Mouse (Mus musculus) kidney, embryonic 16.5 days (tissue): ENCODE measurements around the gene Sgca. TPM values are rescaled to one million over a fixed set of nuclear protein-coding genes. Genes with fewer than 3 reads are reported as not detected.

Experiments used
- ATAC-seq: fragments of 200-750 bp; cut with Nextera tagmentation; 2 replicates; pipeline ENCODE4 v1.8.0; 2017; ENCODE audit warnings: moderate TSS enrichment; ENCODE audit not compliant: low FRiP score, low TSS enrichment
- H3K27ac ChIP-seq: fragments of 300-500 bp; sonication (generic); 2 replicates; pipeline ENCODE4 v1.5.1; 2014; ENCODE audit warnings: low read length
- H3K27me3 ChIP-seq: fragments of 300-500 bp; sonication (generic); 2 replicates; pipeline ENCODE4 v1.6.1; 2014; ENCODE audit warnings: low read length, control low read depth, mixed read lengths; ENCODE audit not compliant: insufficient read depth
- H3K36me3 ChIP-seq: fragments of 300-500 bp; sonication (generic); 2 replicates; pipeline ENCODE4 v1.6.1; 2014; ENCODE audit warnings: low read length, control low read depth, mixed read lengths; ENCODE audit not compliant: insufficient read depth
- H3K4me1 ChIP-seq: fragments of 300-500 bp; sonication (generic); 2 replicates; pipeline ENCODE4 v1.6.1; 2014; ENCODE audit warnings: low read length, control low read depth, mixed read lengths; ENCODE audit not compliant: insufficient read depth
- H3K4me2 ChIP-seq: fragments of 300-500 bp; sonication (generic); replicated peaks from 2 replicates; pipeline ENCODE4 v1.6.1; 2014; ENCODE audit warnings: low read depth, low read length
- H3K4me3 ChIP-seq: fragments of 300-500 bp; sonication (generic); 2 replicates; pipeline ENCODE4 v1.5.1; 2014; ENCODE audit warnings: mild to moderate bottlenecking, low read length
- H3K9ac ChIP-seq: fragments of 300-500 bp; sonication (generic); replicated peaks from 2 replicates; pipeline ENCODE4 v1.6.1; 2014; ENCODE audit warnings: low read length
- H3K9me3 ChIP-seq: fragments of 300-500 bp; sonication (generic); 2 replicates; pipeline ENCODE4 v1.6.1; 2016; ENCODE audit warnings: low read length, control low read depth
- WGBS: fragments of 180-500 bp; shearing (Covaris S2); extraction: QIAGEN DNeasy Blood & Tissue Kit; methylation state at CpG from one replicate; pipeline ENCODE4 v1.1.7; 2014; 5-methylcytosine and 5-hydroxymethylcytosine counted together
- polyA plus RNA-seq: library from polyadenylated mRNA; unstranded; fragments of >200 nt; fragmentation: Nextera tagmentation; extraction: Ambion mirVana; gene quantifications from 2 replicates; pipeline ENCODE4 v1.2.1, GENCODE M21; 2015

Gene Sgca
- polyA plus RNA-seq, 1 experiment from 2014 or later, result 0.71 TPM

DNA sequence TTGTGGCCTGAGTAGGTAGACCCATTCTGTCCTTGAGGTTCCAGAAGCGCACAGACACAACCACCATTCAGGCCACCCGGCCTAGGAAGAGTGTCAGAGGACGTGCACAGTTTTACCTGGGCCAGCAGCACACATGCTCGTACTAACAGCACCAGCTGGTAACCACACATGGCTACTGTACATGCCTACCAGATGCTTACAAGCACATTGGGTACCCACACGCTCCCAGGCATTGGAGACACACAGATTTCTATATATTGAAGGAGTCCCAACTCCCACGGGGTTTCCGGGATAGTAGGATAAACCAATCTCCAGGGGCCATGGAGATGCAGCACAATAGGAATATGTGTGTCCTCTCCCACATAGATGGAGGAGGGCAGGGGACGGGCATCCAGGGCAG lies 26.6 kb upstream of the Sgca start:
- Histone ChIP-seq H3K36me3 (peaks cover 53% of the 10 kb centered on the region), H3K4me2 (no peak overlapping the region)
- ATAC-seq, result no peak

DNA sequence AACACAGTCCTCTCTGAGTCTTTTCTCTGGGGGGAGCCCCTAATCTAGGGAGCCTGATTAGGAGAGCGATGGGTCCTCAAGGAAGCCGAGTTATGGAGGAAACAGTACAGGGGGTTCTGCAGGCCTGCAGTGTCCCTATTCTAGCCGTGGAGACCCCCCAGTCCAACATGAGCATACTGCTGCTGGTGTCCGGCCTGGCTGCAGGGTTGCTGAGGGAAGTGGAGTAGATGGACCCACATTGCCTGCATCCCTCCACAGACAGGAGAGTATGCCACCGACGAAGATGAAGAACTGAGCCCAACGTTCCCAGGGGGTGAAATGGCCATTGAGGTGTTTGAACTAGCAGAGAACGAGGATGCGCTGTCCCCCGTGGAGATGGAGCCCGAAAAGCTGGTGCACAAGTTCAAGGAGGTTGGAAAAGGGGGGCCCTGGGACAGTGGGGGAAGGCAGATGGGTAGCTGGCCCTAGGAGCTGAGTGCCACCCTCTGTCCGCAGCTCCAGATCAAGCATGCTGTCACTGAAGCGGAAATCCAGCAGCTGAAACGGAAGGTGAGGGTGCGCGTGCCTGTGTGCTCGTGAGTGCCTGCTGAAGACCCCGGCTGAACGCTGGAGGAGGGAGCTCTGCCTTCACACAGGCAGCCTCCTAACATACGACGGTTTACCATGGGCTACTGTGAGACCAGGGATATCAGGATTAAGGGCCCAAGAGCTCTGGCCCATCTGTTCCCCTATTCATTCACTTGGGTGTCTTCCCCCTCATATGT lies 25.6 kb upstream of the Sgca start:
- no peak overlapping the region for H3K4me2 ChIP-seq
- peaks cover 24% of the 10 kb centered on the region for H3K4me1 ChIP-seq
- H3K9ac ChIP-seq, result no peak overlapping the region
- H3K4me3 ChIP-seq, result no peak overlapping the region
- H3K27ac ChIP-seq, result no peak overlapping the region
- WGBS, result 83% methylated on average over 21 of the region's 21 CpGs
- H3K36me3 ChIP-seq, result peaks cover 62% of the 10 kb centered on the region
- no peak for ATAC-seq
- no peaks in the 10 kb centered on the region for H3K9me3 ChIP-seq
- H3K27me3 ChIP-seq, result no peaks in the 10 kb centered on the region

More for the DNA sequence above, 26.6 kb upstream of the Sgca start:
- no peaks in the 10 kb centered on the region for H3K27me3 ChIP-seq
- WGBS, result 95% methylated on average over 8 of the region's 8 CpGs
- peaks cover 31% of the 10 kb centered on the region for H3K4me1 ChIP-seq
- H3K4me3 ChIP-seq, result no peak overlapping the region
- H3K27ac ChIP-seq, result no peak overlapping the region
- H3K9ac ChIP-seq, result no peak overlapping the region
- no peaks in the 10 kb centered on the region for H3K9me3 ChIP-seq

DNA sequence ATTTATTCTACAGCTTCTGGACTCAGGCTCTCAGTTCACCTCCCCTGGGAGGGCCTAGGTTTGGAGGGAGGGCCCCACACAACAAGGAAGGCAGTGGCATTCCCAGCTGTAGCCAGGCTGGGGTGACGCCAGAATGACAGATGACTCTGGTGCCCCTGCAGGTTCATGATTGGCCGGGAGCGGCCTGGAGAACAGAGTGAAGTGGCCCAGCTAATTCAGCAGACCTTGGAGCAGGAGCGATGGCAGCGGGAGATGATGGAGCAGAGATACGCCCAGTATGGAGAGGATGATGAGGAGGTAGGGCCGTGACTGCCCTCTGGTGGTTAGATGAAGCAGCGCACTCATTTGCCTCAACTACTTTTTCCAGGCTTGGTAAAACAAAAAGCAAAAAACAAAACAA lies 24.9 kb upstream of the Sgca start:
- H3K36me3 ChIP-seq, result peaks cover 67% of the 10 kb centered on the region
- H3K4me3 ChIP-seq, result no peak overlapping the region
- 3% methylated on average over 8 of the region's 8 CpGs for WGBS
- peak overlapping the region; percentile 1; the same call in 1 of the 2 replicates for H3K9ac ChIP-seq
- peak overlapping the region; percentile 73 for H3K27ac ChIP-seq
- no peaks in the 10 kb centered on the region for H3K9me3 ChIP-seq
- H3K4me1 ChIP-seq, result peaks cover 17% of the 10 kb centered on the region
- H3K4me2 ChIP-seq, result 0 out of 2 replicates have a peak overlapping the region, but pooled peaks have one; percentile 5
- no peaks in the 10 kb centered on the region for H3K27me3 ChIP-seq
- ATAC-seq, result peak; percentile 61

DNA sequence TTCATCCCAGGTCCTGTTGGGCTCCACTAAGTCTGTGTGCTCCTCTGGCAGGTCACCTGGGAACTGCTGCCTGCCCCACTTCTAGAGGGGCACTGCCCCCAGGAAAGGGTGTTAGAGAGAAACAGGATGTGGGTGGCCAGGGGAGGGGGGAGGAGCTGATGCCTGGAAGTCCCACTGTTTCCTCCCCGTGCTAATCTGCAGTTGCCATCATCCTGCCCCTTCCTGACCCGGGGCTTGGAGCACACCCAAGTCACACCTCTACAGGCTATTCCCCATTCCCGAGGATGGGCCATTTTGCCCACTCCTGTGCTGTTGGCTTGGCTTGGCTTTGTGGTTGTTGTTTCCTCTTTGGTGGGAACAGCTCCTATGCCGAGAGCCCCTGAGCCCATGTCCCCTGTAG lies 24.4 kb upstream of the Sgca start:
- Histone ChIP-seq H3K4me1 (peaks cover 18% of the 10 kb centered on the region), H3K36me3 (peaks cover 64% of the 10 kb centered on the region), H3K4me3 (no peak overlapping the region), H3K4me2 (0 out of 2 replicates have a peak overlapping the region, but pooled peaks have one; percentile 5), H3K27me3 (no peaks in the 10 kb centered on the region), H3K9me3 (no peaks in the 10 kb centered on the region), H3K9ac (peak overlapping the region; percentile 37; the same call in 1 of the 2 replicates), H3K27ac (peak overlapping the region; percentile 73)
- ATAC-seq, result peak; percentile 27
- 15% methylated on average over 4 of the region's 4 CpGs for WGBS

DNA sequence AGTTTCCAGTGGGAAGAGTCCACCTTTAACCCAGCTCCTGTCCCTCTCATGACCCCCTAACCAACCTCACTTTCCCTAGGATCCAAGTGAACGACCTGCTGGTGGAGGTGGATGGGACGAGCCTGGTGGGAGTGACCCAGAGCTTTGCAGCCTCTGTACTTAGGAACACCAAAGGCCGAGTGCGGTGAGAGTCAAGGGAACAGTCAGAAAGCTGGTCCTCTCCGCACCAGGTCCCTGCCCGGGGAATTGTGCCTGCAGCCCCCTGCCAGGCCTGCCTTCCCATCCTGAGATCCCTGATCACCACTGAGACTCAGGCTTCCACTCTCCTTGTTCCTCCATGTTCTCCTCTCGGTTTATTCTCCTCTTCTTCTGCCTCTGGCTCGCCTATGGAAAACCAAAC lies 24.0 kb upstream of the Sgca start:
- Histone ChIP-seq H3K36me3 (peaks cover 60% of the 10 kb centered on the region), H3K4me2 (0 out of 2 replicates have a peak overlapping the region, but pooled peaks have one; percentile 5), H3K9me3 (no peaks in the 10 kb centered on the region), H3K27ac (peak overlapping the region; percentile 73), H3K9ac (peak overlapping the region; percentile 37), H3K4me3 (no peak overlapping the region), H3K4me1 (peaks cover 22% of the 10 kb centered on the region), H3K27me3 (no peaks in the 10 kb centered on the region)
- 62% methylated on average over 8 of the region's 8 CpGs for WGBS
- no peak for ATAC-seq

DNA sequence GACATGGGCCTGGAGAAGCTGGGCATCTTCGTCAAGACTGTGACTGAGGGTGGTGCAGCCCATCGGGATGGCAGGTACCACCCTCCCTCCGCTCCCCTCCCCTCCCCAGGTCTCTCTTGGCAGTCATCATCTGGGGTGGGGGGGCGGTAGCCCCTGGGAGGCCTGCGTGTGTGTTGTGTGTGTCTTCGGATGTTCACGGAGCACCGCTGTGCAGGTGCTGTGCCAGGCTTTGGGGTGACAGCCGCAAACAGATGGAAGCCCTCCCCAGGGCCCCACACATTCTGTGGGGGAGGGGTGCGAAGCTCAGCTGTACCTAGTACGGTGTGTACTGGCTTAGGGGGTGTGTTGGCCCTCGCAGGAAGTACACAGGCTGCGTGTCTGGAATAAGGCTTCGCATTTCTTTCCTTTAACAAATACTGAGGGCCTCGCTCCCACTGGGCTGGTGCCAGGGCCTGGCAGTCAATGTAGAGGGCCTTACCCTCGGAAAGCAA lies 22.0 kb upstream of the Sgca start:
- H3K4me3 ChIP-seq, result no peak overlapping the region
- H3K9me3 ChIP-seq, result no peaks in the 10 kb centered on the region
- peaks cover 43% of the 10 kb centered on the region for H3K4me1 ChIP-seq
- ATAC-seq, result no peak
- 82% methylated on average over 16 of the region's 16 CpGs for WGBS
- H3K36me3 ChIP-seq, result peaks cover 50% of the 10 kb centered on the region
- H3K9ac ChIP-seq, result no peak overlapping the region
- H3K27me3 ChIP-seq, result no peaks in the 10 kb centered on the region
- no peak overlapping the region for H3K4me2 ChIP-seq
- H3K27ac ChIP-seq, result no peak overlapping the region

DNA sequence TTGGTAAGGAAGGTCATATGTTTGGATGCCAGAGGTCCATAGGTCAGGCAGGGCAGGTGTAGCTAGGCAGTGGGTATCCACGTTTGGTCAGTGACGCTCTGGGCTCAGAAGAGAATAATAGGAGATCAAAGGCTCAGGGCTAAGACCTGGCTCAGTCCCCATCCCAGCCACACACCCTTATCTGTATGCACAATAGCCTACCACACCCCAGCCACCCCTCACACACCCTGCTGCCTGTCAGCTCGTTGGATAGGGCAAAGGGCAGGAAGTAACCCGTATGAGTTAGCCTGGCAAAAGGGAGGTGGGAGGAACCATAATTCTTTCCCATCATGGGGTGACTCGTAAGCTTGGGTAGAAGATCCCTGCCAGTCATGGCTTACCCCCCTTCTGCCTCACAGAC lies 21.5 kb upstream of the Sgca start:
- Histone ChIP-seq H3K4me1 (peaks cover 48% of the 10 kb centered on the region), H3K27ac (no peak overlapping the region), H3K4me3 (no peak overlapping the region), H3K4me2 (no peak overlapping the region), H3K36me3 (peaks cover 46% of the 10 kb centered on the region), H3K9me3 (no peaks in the 10 kb centered on the region), H3K9ac (no peak overlapping the region), H3K27me3 (no peaks in the 10 kb centered on the region)
- ATAC-seq, result no peak
- WGBS, result 48% methylated on average over 5 of the region's 5 CpGs

DNA sequence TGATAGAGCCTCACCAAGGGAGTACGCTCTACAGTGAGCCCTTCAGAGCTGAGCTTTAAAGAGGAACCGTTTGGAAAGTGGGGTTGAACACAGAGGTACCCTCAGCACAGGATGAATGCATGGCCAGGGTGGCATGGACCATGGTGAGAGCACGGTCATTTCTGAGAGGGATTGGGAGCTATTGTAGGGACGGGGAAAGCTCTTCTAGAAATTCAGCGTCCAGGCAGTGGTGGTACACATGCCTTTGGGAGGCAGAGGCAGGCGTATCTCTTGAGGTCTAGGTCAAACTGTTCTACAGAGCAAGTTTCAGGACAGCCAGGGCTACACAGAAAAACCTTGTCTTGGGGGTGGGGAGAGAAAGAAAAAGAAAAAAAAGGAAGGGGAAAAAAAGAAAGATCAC lies 20.9 kb upstream of the Sgca start:
- no peak overlapping the region for H3K27ac ChIP-seq
- H3K4me1 ChIP-seq, result peaks cover 54% of the 10 kb centered on the region
- no peaks in the 10 kb centered on the region for H3K27me3 ChIP-seq
- H3K4me2 ChIP-seq, result no peak overlapping the region
- WGBS, result 92% methylated on average over 6 of the region's 6 CpGs
- ATAC-seq, result no peak
- H3K9me3 ChIP-seq, result no peaks in the 10 kb centered on the region
- no peak overlapping the region for H3K4me3 ChIP-seq
- H3K9ac ChIP-seq, result no peak overlapping the region
- peaks cover 40% of the 10 kb centered on the region for H3K36me3 ChIP-seq

DNA sequence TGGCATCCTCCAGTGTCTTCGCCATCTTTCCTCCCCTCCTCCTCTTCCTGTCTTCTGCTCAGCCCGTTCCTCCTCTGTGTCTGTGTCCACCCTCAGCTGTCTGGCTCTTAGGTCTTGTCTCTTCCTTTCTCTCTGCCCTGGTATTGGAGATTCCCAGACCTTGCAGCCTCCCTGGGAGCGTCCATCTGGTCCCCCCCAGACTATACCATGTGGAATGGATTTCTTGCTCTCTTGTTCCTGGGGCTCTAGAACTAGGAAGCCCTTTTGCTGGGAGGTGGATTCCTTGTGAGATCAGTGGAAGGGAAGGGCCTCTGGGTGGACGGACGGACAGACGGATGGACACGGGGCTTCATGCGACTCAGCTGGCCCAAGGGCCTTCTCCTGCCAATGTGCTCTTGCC lies 20.0 kb upstream of the Sgca start:
- H3K4me2 ChIP-seq, result peak overlapping the region; percentile 90; the same call in 1 of the 2 replicates
- whole genome bisulfite sequencing, result 78% methylated on average over 8 of the region's 8 CpGs
- H3K9ac ChIP-seq, result no peak overlapping the region
- peaks cover 53% of the 10 kb centered on the region for H3K4me1 ChIP-seq
- ATAC-seq, result no peak
- no peaks in the 10 kb centered on the region for H3K9me3 ChIP-seq
- H3K27me3 ChIP-seq, result no peaks in the 10 kb centered on the region
- no peak overlapping the region for H3K4me3 ChIP-seq
- H3K36me3 ChIP-seq, result peaks cover 33% of the 10 kb centered on the region
- H3K27ac ChIP-seq, result no peak overlapping the region
